Mouse (Mus musculus) kidney, adult 2 months (tissue): Measurements from ENCODE around the gene Lamb1. TPM values are rescaled to one million over a fixed set of nuclear protein-coding genes. Genes with fewer than 3 reads are reported as not detected.

ENCODE experiments used
- DNase-seq: peaks from one replicate; pipeline ENCODE4 v3.0.0; 2021
- H3K27ac ChIP-seq: fragments of 200-500 bp; 2 replicates; pipeline ENCODE4 v1.5.1; 2012; ENCODE audit warnings: low read depth, low read length, control low read depth, inconsistent platforms; ENCODE audit not compliant: insufficient read depth
- H3K27me3 ChIP-seq: fragments of 200-500 bp; replicated peaks from 2 replicates; pipeline ENCODE4 v1.6.1; 2012; ENCODE audit warnings: mild to moderate bottlenecking, moderate library complexity, low read length, inconsistent platforms; ENCODE audit not compliant: control insufficient read depth, insufficient read depth
- H3K36me3 ChIP-seq: fragments of 200-500 bp; 2 replicates; pipeline ENCODE4 v1.6.1; 2012; ENCODE audit warnings: mild to moderate bottlenecking, moderate library complexity, low read length, inconsistent platforms; ENCODE audit not compliant: control insufficient read depth, insufficient read depth
- H3K4me1 ChIP-seq: fragments of 200-500 bp; 2 replicates; pipeline ENCODE4 v1.6.1; 2011; ENCODE audit warnings: low read length; ENCODE audit not compliant: control insufficient read depth, insufficient read depth
- H3K4me3 ChIP-seq: fragments of 200-500 bp; 2 replicates; pipeline ENCODE4 v1.5.1; 2011; ENCODE audit warnings: mild to moderate bottlenecking, low read depth, low read length, control low read depth; ENCODE audit not compliant: insufficient read depth
- CTCF ChIP-seq: fragments of 200-500 bp; conservative IDR thresholded peaks from 2 replicates; pipeline ENCODE4 v1.5.1; 2011; ENCODE audit warnings: low read depth, mild to moderate bottlenecking, control low read depth, low read length, moderate library complexity, mixed read lengths; ENCODE audit not compliant: insufficient read depth, insufficient read length
- POLR2A ChIP-seq: fragments of 200-500 bp; IDR thresholded peaks from one replicate; pipeline ENCODE4 v1.6.1; 2011; ENCODE audit warnings: low read depth, low read length, control low read depth
- WGBS: fragments of 180-500 bp; shearing (Covaris S2); methylation state at CpG from one replicate; pipeline ENCODE4 v1.1.7; 2018; 5-methylcytosine and 5-hydroxymethylcytosine counted together
- polyA plus RNA-seq: library from polyadenylated mRNA; depleted of rRNA; stranded (reverse); fragments of >200 nt; gene quantifications from 2 replicates; pipeline ENCODE4 v1.2.3, GENCODE M21; 2012; rRNA removed

Gene Lamb1
- polyA plus RNA-seq, 1 experiment, result 41.0 TPM

DNA sequence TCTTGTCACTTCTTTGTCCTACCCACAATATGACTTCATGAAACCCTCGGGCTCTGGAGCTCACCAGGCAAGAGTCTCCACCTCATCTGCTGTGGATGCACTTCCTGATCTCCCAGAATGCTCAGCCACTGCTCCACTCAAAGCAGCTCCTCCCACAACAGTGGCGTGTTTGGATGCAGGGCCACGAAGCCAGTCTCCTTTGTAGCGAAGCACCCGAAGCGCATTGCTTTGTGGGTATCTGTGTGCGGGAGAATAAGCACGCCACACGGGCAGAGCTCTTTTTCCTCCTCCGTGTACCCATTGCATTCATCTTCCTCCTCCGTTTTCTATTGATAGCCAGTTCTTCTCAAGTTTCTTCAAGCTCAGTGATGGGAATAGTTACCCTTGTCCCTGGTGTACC, 112.2 kb downstream of the Lamb1 start:
- no peaks in the 10 kb centered on the region for H3K27me3 ChIP-seq
- H3K27ac ChIP-seq, result no peak overlapping the region
- no peak overlapping the region for H3K4me3 ChIP-seq
- TF ChIP-seq POLR2A, result no peak
- TF ChIP-seq CTCF, result no peak
- no peaks in the 10 kb centered on the region for H3K36me3 ChIP-seq
- 43% methylated on average over 11 of the region's 11 CpGs for WGBS
- H3K4me1 ChIP-seq, result peaks cover 3% of the 10 kb centered on the region; the same call in 1 of the 2 replicates
- DNase-seq, result no peak

Other genes starting within 250 kb of the Lamb1 start
- gene Fam110c, start 191.4 kb upstream of the Lamb1 start, polyA plus RNA-seq, result 2.7 and 3.4 TPM in 2 replicates
- gene Gm6993, start 24.5 kb upstream of the Lamb1 start, polyA plus RNA-seq, result not detected in 2 replicates
- 50.6 and 72.5 TPM in 2 replicates for gene Dld, start 86.2 kb downstream of the Lamb1 start, polyA plus RNA-seq
- 0.05 and 0.15 TPM in 2 replicates for gene Slc26a3, start 125.6 kb downstream of the Lamb1 start, polyA plus RNA-seq
- gene Cbll1, start 234.4 kb downstream of the Lamb1 start, polyA plus RNA-seq, result 4.7 and 7.3 TPM in 2 replicates